Mouse (Mus musculus): Measurements from ENCODE around the gene Nxf2. TPM values are rescaled to one million over a fixed set of nuclear protein-coding genes. Genes with fewer than 3 reads are reported as not detected.

The Nxf2 gene
- total RNA-seq (2012; rRNA removed) = 0.26 and 0.36 TPM in 2 replicates

GRCm38 (mm10) chrX:134964546-134964945 is at the start of gene Nxf2:
TSS of gene Nxf2 (minus strand) at chrX:134964754.
- peak within 1 kb of the TSS; percentile 21 to 39; a peak in 2 of 4 replicates for H3K4me3 ChIP-seq (ENCODE audit: insufficient read depth in 1 of 2, low read depth in 1 of 2, low read length in 2 of 2, poor library complexity in 1 of 2, severe bottlenecking in 1 of 2)
- H3K27ac ChIP-seq (ENCODE audit: insufficient read depth, low read depth, low read length, poor library complexity, severe bottlenecking) = no peak within 1 kb of the TSS
- DNase-seq (ENCODE audit: low read depth, low spot score) = no peak
- peak within 1 kb of the TSS; percentile 11; the same call in 1 of the 2 replicates for H3K9ac ChIP-seq (ENCODE audit: insufficient read depth, low read depth, low read length, poor library complexity, severe bottlenecking)
- H3K4me1 ChIP-seq (ENCODE audit: control insufficient read depth in 2 of 2, insufficient read depth in 2 of 2, low read length in 2 of 2, poor library complexity in 1 of 2) = no peaks in the 10 kb centered on the region
- in situ Hi-C loops (cut with MboI; ENCODE audit: low sequenced_read_pairs in 2 of 2, unreplicated experiment in 2 of 2) = no loop called here
- H3K9me3 ChIP-seq (ENCODE audit: control insufficient read depth, insufficient read depth, low read depth, low read length) = no peaks in the 10 kb centered on the region
- no peak for TF ChIP-seq CHD2 (IDR thresholded peaks at IDR 0.05; ENCODE audit: low read depth, low read length)
- TF ChIP-seq HCFC1 (IDR thresholded peaks at IDR 0.05; ENCODE audit: borderline replicate concordance, insufficient read depth, low read length) = no peak
- no peak for TF ChIP-seq ZC3H11A (IDR thresholded peaks at IDR 0.05; ENCODE audit: borderline replicate concordance, low read depth, low read length)
- no peak for TF ChIP-seq ZNF384 (IDR thresholded peaks at IDR 0.05; ENCODE audit: low read depth, low read length)
- TF ChIP-seq MAFK (IDR thresholded peaks at IDR 0.05; ENCODE audit: insufficient read depth, low read depth, low read length) = no peak
- H3K36me3 ChIP-seq (ENCODE audit: control insufficient read depth, insufficient read depth, low read length, poor library complexity, severe bottlenecking) = no peaks in the 10 kb centered on the region

GRCm38 (mm10) chrX:135011381-135011780 is 46.8 kb upstream of the Nxf2 start:
- H3K27ac ChIP-seq (ENCODE audit: insufficient read depth, low read depth, low read length, poor library complexity, severe bottlenecking) = no peak overlapping the region
- no peaks in the 10 kb centered on the region for H3K36me3 ChIP-seq (ENCODE audit: control insufficient read depth, insufficient read depth, low read length, poor library complexity, severe bottlenecking)
- no peak for DNase-seq (ENCODE audit: low read depth, low spot score)
- in situ Hi-C loops (cut with MboI; ENCODE audit: low sequenced_read_pairs in 2 of 2, unreplicated experiment in 2 of 2) = no loop called here
- H3K9me3 ChIP-seq (ENCODE audit: control insufficient read depth, insufficient read depth, low read depth, low read length) = no peaks in the 10 kb centered on the region
- no peak overlapping the region for H3K4me3 ChIP-seq (ENCODE audit: insufficient read depth in 1 of 2, low read depth in 1 of 2, low read length in 2 of 2, poor library complexity in 1 of 2, severe bottlenecking in 1 of 2)
- no peaks in the 10 kb centered on the region for H3K4me1 ChIP-seq (ENCODE audit: control insufficient read depth in 2 of 2, insufficient read depth in 2 of 2, low read length in 2 of 2, poor library complexity in 1 of 2)
- no peak overlapping the region for H3K9ac ChIP-seq (ENCODE audit: insufficient read depth, low read depth, low read length, poor library complexity, severe bottlenecking)
- no peak for TF ChIP-seq CHD2 (IDR thresholded peaks at IDR 0.05; ENCODE audit: low read depth, low read length)

- in situ Hi-C loops (cut with MboI; ENCODE audit: low sequenced_read_pairs in 2 of 2, unreplicated experiment in 2 of 2) = no loop called here
- H3K4me1 ChIP-seq (ENCODE audit: control insufficient read depth in 2 of 2, insufficient read depth in 2 of 2, low read length in 2 of 2, poor library complexity in 1 of 2) = no peaks in the 10 kb centered on the region
- no peak for DNase-seq (ENCODE audit: low read depth, low spot score)
- no peak overlapping the region for H3K27ac ChIP-seq (ENCODE audit: insufficient read depth, low read depth, low read length, poor library complexity, severe bottlenecking)
- H3K4me3 ChIP-seq (ENCODE audit: insufficient read depth in 1 of 2, low read depth in 1 of 2, low read length in 2 of 2, poor library complexity in 1 of 2, severe bottlenecking in 1 of 2) = peak overlapping the region; percentile 45 to 92
- H3K9me3 ChIP-seq (ENCODE audit: control insufficient read depth, insufficient read depth, low read depth, low read length) = no peaks in the 10 kb centered on the region
- H3K36me3 ChIP-seq (ENCODE audit: control insufficient read depth, insufficient read depth, low read length, poor library complexity, severe bottlenecking) = no peaks in the 10 kb centered on the region
- H3K9ac ChIP-seq (ENCODE audit: insufficient read depth, low read depth, low read length, poor library complexity, severe bottlenecking) = no peak overlapping the region
- no peak for TF ChIP-seq HCFC1 (IDR thresholded peaks at IDR 0.05; ENCODE audit: borderline replicate concordance, insufficient read depth, low read length)
- no peak for TF ChIP-seq ZNF384 (IDR thresholded peaks at IDR 0.05; ENCODE audit: low read depth, low read length)
- TF ChIP-seq MAFK (IDR thresholded peaks at IDR 0.05; ENCODE audit: insufficient read depth, low read depth, low read length) = no peak
- TF ChIP-seq ZC3H11A (IDR thresholded peaks at IDR 0.05; ENCODE audit: borderline replicate concordance, low read depth, low read length) = no peak
- TF ChIP-seq CHD2 (IDR thresholded peaks at IDR 0.05; ENCODE audit: low read depth, low read length) = no peak
Observed at GRCm38 (mm10) chrX:135009471-135009815, 44.9 kb upstream of the Nxf2 start.

GRCm38 (mm10) chrX:135008720-135009470 is 44.3 kb upstream of the Nxf2 start, which contains the start of gene Zmat1:
TSS of gene Zmat1 (minus strand) at chrX:135009209.
- in situ Hi-C loops (cut with MboI; ENCODE audit: low sequenced_read_pairs in 2 of 2, unreplicated experiment in 2 of 2) = no loop called here
- peak; percentile 75 for DNase-seq (ENCODE audit: low read depth, low spot score)
- peak within 1 kb of the TSS; percentile 78 to 92 for H3K4me3 ChIP-seq (ENCODE audit: insufficient read depth in 1 of 2, low read depth in 1 of 2, low read length in 2 of 2, poor library complexity in 1 of 2, severe bottlenecking in 1 of 2)
- peak; percentile 84 for TF ChIP-seq ZNF384 (IDR thresholded peaks at IDR 0.05; ENCODE audit: low read depth, low read length)
- no peak for TF ChIP-seq ZC3H11A (IDR thresholded peaks at IDR 0.05; ENCODE audit: borderline replicate concordance, low read depth, low read length)
- no peak for TF ChIP-seq CHD2 (IDR thresholded peaks at IDR 0.05; ENCODE audit: low read depth, low read length)
- no peaks in the 10 kb centered on the region for H3K36me3 ChIP-seq (ENCODE audit: control insufficient read depth, insufficient read depth, low read length, poor library complexity, severe bottlenecking)
- peak within 1 kb of the TSS; percentile 79 for H3K9ac ChIP-seq (ENCODE audit: insufficient read depth, low read depth, low read length, poor library complexity, severe bottlenecking)
- H3K9me3 ChIP-seq (ENCODE audit: control insufficient read depth, insufficient read depth, low read depth, low read length) = no peaks in the 10 kb centered on the region
- no peaks in the 10 kb centered on the region for H3K4me1 ChIP-seq (ENCODE audit: control insufficient read depth in 2 of 2, insufficient read depth in 2 of 2, low read length in 2 of 2, poor library complexity in 1 of 2)
- H3K27ac ChIP-seq (ENCODE audit: insufficient read depth, low read depth, low read length, poor library complexity, severe bottlenecking) = peak within 1 kb of the TSS; percentile 16

GRCm38 (mm10) chrX:135008021-135008420 is 43.5 kb upstream of the Nxf2 start:
- Histone ChIP-seq H3K36me3 (ENCODE audit: control insufficient read depth, insufficient read depth, low read length, poor library complexity, severe bottlenecking) (no peaks in the 10 kb centered on the region), H3K4me3 (ENCODE audit: insufficient read depth in 1 of 2, low read depth in 1 of 2, low read length in 2 of 2, poor library complexity in 1 of 2, severe bottlenecking in 1 of 2) (no peak overlapping the region), H3K9ac (ENCODE audit: insufficient read depth, low read depth, low read length, poor library complexity, severe bottlenecking) (no peak overlapping the region), H3K27ac (ENCODE audit: insufficient read depth, low read depth, low read length, poor library complexity, severe bottlenecking) (no peak overlapping the region), H3K4me1 (ENCODE audit: control insufficient read depth in 2 of 2, insufficient read depth in 2 of 2, low read length in 2 of 2, poor library complexity in 1 of 2) (no peaks in the 10 kb centered on the region), H3K9me3 (ENCODE audit: control insufficient read depth, insufficient read depth, low read depth, low read length) (no peaks in the 10 kb centered on the region)
- no peak for TF ChIP-seq MAFK (IDR thresholded peaks at IDR 0.05; ENCODE audit: insufficient read depth, low read depth, low read length)
- no peak for TF ChIP-seq CHD2 (IDR thresholded peaks at IDR 0.05; ENCODE audit: low read depth, low read length)
- TF ChIP-seq HCFC1 (IDR thresholded peaks at IDR 0.05; ENCODE audit: borderline replicate concordance, insufficient read depth, low read length) = no peak
- TF ChIP-seq ZNF384 (IDR thresholded peaks at IDR 0.05; ENCODE audit: low read depth, low read length) = no peak
- TF ChIP-seq ZC3H11A (IDR thresholded peaks at IDR 0.05; ENCODE audit: borderline replicate concordance, low read depth, low read length) = no peak
- in situ Hi-C loops (cut with MboI; ENCODE audit: low sequenced_read_pairs in 2 of 2, unreplicated experiment in 2 of 2) = no loop called here
- no peak for DNase-seq (ENCODE audit: low read depth, low spot score)

Measured in ES-E14 (cell line).